Mouse (Mus musculus) left cerebral cortex, postnatal 10 days (tissue): ENCODE measurements at regions not wholly inside any gene's neighbourhood (a gene's known extent, or its start where the extent isn't known, plus 50 kb on each side); places are given as distances from the start of the nearest gene placed in this dataset.
"Not testable (repeated sequence)": the region's sequence is repeated elsewhere in the genome, so short reads cannot be mapped to it uniquely, and the experiment has no call there.

ENCODE experiments used
- DNase-seq, 2 experiments: peaks; one replicate each; pipeline ENCODE4 v3.0.0; 2021 to 2022; ENCODE audit warnings: low spot score in 2 of 2, mixed read lengths in 1 of 2; ENCODE audit errors: extremely low spot score in 1 of 2
- intact Hi-C: fragments of 180-260 bp; cut with DNase I; formaldehyde crosslinking; loops from one replicate; pipeline ENCODE4 v1.15.1; 2025

- no peak for DNase-seq
- intact Hi-C loops, result no loop called here
Measured at GRCm38 (mm10) chr4:31203286-31203685, 760.6 kb upstream of the Map3k7 start.

- intact Hi-C loops, result no loop called here
- DNase-seq, result peak; percentile 7 to 24
Measured at GRCm38 (mm10) chr4:31205332-31205970, 758.4 kb upstream of the Map3k7 start.

GRCm38 (mm10) chr4:31225741-31226140 lies 738.2 kb upstream of the Map3k7 start:
- no peak for DNase-seq
- intact Hi-C loops, result loop anchor here (5.0 kb wide), 1 partner anchor 228 kb away; no protein-coding TSS in a partner anchor

- intact Hi-C loops, result no loop called here
- no peak for DNase-seq
Measured at GRCm38 (mm10) chr4:31268825-31269495, 694.9 kb upstream of the Map3k7 start.

- intact Hi-C loops, result no loop called here
- no peak for DNase-seq
Measured at GRCm38 (mm10) chr4:31274131-31274530, 689.8 kb upstream of the Map3k7 start.

GRCm38 (mm10) chr4:31290301-31290975 lies 673.5 kb upstream of the Map3k7 start:
- DNase-seq, result no peak
- intact Hi-C loops, result no loop called here

- intact Hi-C loops, result no loop called here
- no peak for DNase-seq
Measured at GRCm38 (mm10) chr4:31293752-31294151, 670.1 kb upstream of the Map3k7 start.

GRCm38 (mm10) chr4:31297848-31298247 lies 666.0 kb upstream of the Map3k7 start:
- DNase-seq, result no peak
- intact Hi-C loops, result no loop called here

GRCm38 (mm10) chr4:31319269-31319668 lies 644.6 kb upstream of the Map3k7 start:
- intact Hi-C loops, result no loop called here
- DNase-seq, result no peak

- DNase-seq, result no peak
- intact Hi-C loops, result no loop called here
Measured at GRCm38 (mm10) chr4:31320734-31321507, 643.0 kb upstream of the Map3k7 start.

- no peak for DNase-seq
- intact Hi-C loops, result no loop called here
Measured at GRCm38 (mm10) chr4:31323816-31324215, 640.1 kb upstream of the Map3k7 start.

GRCm38 (mm10) chr4:31328798-31329197 lies 635.1 kb upstream of the Map3k7 start:
- intact Hi-C loops, result no loop called here
- no peak for DNase-seq

GRCm38 (mm10) chr4:31331053-31331452 lies 632.8 kb upstream of the Map3k7 start:
- no peak for DNase-seq
- intact Hi-C loops, result no loop called here

GRCm38 (mm10) chr4:31335686-31336085 lies 628.2 kb upstream of the Map3k7 start:
- intact Hi-C loops, result no loop called here
- DNase-seq, result no peak

- intact Hi-C loops, result no loop called here
Measured at GRCm38 (mm10) chr4:31337980-31338379, 625.9 kb upstream of the Map3k7 start.

GRCm38 (mm10) chr4:31343312-31344248 lies 620.3 kb upstream of the Map3k7 start:
- intact Hi-C loops, result no loop called here
- DNase-seq, result no peak

More at GRCm38 (mm10) chr4:31337980-31338379, 625.9 kb upstream of the Map3k7 start:
- no peak for DNase-seq

- DNase-seq, intact Hi-C loops: not testable (repeated sequence)
Measured at GRCm38 (mm10) chr4:31354046-31354445, 609.9 kb upstream of the Map3k7 start.

- intact Hi-C loops, result no loop called here
- DNase-seq, result no peak
Measured at GRCm38 (mm10) chr4:31354953-31355352, 608.9 kb upstream of the Map3k7 start.
